Mouse (Mus musculus): ENCODE results near the gene Khsrp. TPM values are rescaled to one million over a fixed set of nuclear protein-coding genes. Genes with fewer than 3 reads are reported as not detected.

Gene Khsrp
- total and polyA plus RNA-seq, 3 experiments, result 23.5 to 106 (median 98.7) TPM

DNA sequence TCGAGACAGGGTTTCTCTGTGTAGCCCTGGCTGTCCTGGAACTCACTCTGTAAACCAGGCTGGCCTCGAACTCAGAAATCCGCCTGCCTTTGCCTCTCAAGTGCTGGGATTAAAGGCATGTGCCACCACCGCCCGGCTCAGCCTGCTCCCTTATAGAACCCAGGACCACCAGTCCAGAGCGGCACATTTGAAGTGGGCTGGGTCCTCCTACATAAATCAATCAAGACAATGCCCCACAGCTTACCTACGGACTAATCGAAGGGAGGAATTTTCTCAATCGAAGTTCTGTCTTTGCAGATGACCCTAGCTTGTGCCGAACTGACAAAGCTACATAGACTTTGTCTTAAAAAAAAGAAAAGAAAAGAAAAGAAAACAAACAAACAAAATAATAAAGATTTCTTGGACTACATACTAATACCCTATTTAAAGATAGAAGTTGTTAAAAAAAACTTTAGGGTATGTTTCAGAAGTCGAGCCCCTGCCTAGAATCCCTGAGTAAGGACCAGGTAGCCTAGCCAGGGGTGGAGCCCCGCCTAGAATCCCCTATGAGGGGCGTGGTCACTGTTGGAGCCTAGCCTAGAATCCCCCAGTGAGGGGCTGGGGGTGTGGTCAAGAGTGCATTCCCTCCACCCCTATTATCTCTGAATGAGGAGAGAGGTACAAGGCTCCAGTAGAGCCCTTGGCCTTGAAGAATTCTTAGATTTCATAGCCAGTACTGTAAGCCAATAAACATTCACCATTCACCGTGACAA, 57.2 kb downstream of the Khsrp start:
- Histone ChIP-seq H3K79me2 (replicated peaks; ENCODE audit: control insufficient read depth, extremely low read depth, insufficient read depth, poor library complexity, severe bottlenecking) (no peaks in the 10 kb centered on the region), H3K4me2 (ENCODE audit: insufficient read depth, low read depth, poor library complexity, severe bottlenecking) (no peak overlapping the region), H3K9me3 (replicated peaks; ENCODE audit: low read length) (no peaks in the 10 kb centered on the region), H3K4me3 (replicated peaks in 1 of 3; ENCODE audit: low read depth in 2 of 3, low read length in 2 of 3, poor library complexity in 1 of 3) (no peak overlapping the region), H3K36me3 (replicated peaks in 1 of 2; ENCODE audit: control insufficient read depth in 1 of 2, insufficient read depth in 1 of 2, low read length in 1 of 2) (no peaks in the 10 kb centered on the region), H3K27me3 (replicated peaks) (peaks cover 28% of the 10 kb centered on the region), H3K9ac (ENCODE audit: insufficient read depth, low read depth) (no peak overlapping the region), H3K4me1 (ENCODE audit: control insufficient read depth in 1 of 2, insufficient read depth in 2 of 2) (no peaks in the 10 kb centered on the region), H3K27ac (ENCODE audit: insufficient read depth, low read depth) (no peak overlapping the region)
- dilution Hi-C loops (cut with MboI; ENCODE audit: extremely low pct_ligation_motif_present, extremely low pct_unique_long_range_greater_than_20kb, low sequenced_read_pairs), result no loop called here
- TF ChIP-seq ETS1 (conservative IDR thresholded peaks at IDR 0.05; ENCODE audit: low read depth, low read length) (no peak), MYC (IDR thresholded peaks at IDR 0.05; ENCODE audit: low read depth, low read length) (no peak)
- in situ Hi-C loops (cut with MboI; ENCODE audit: low pct_ligation_motif_present, low pct_unique_long_range_greater_than_20kb, low sequenced_read_pairs), result no loop called here
- DNase-seq (ENCODE audit: extremely low read depth), result no peak

Other genes starting within 250 kb of the Khsrp start
Only the 20 nearest of the 22 such genes appear.
- 0.46 and 1.1 TPM in 2 replicates for gene Rfx2, start 200.5 kb downstream of the Khsrp start, total RNA-seq (2012; rRNA removed)
- gene Rfx2, start 200.5 kb downstream of the Khsrp start, total RNA-seq (2014; rRNA removed), result 0.16 TPM in 1 of 2 replicates, not detected in the other
- gene Rfx2, start 200.5 kb downstream of the Khsrp start, polyA plus RNA-seq (2012; ENCODE audit: insufficient read length, low read depth), result 0.34 and 0.35 TPM in 2 replicates
- not detected in 2 replicates for gene Acsbg2, start 157.1 kb downstream of the Khsrp start, total RNA-seq (2012; rRNA removed)
- gene Acsbg2, start 157.1 kb downstream of the Khsrp start, total RNA-seq (2014; rRNA removed), result not detected in 2 replicates
- not detected in 2 replicates for gene Acsbg2, start 157.1 kb downstream of the Khsrp start, polyA plus RNA-seq (2012; ENCODE audit: insufficient read length, low read depth)
- 0.08 TPM in 1 of 2 replicates, not detected in the other for gene 1700061G19Rik, start 156.0 kb downstream of the Khsrp start, total RNA-seq (2012; rRNA removed)
- gene 1700061G19Rik, start 156.0 kb downstream of the Khsrp start, total RNA-seq (2014; rRNA removed), result not detected in 2 replicates
- gene 1700061G19Rik, start 156.0 kb downstream of the Khsrp start, polyA plus RNA-seq (2012; ENCODE audit: insufficient read length, low read depth), result 0.29 and 0.35 TPM in 2 replicates
- gene Mllt1, start 96.1 kb downstream of the Khsrp start, total RNA-seq (2012; rRNA removed), result 20.3 and 24.4 TPM in 2 replicates
- gene Mllt1, start 96.1 kb downstream of the Khsrp start, total RNA-seq (2014; rRNA removed), result 15.9 and 17.1 TPM in 2 replicates
- 39.7 and 40.4 TPM in 2 replicates for gene Mllt1, start 96.1 kb downstream of the Khsrp start, polyA plus RNA-seq (2012; ENCODE audit: insufficient read length, low read depth)
- not detected in 2 replicates for gene Acer1, start 49.4 kb downstream of the Khsrp start, total RNA-seq (2012; rRNA removed)
- gene Acer1, start 49.4 kb downstream of the Khsrp start, total RNA-seq (2014; rRNA removed), result not detected in 2 replicates
- not detected in 2 replicates for gene Acer1, start 49.4 kb downstream of the Khsrp start, polyA plus RNA-seq (2012; ENCODE audit: insufficient read length, low read depth)
- 166 and 169 TPM in 2 replicates for gene Clpp, start 41.2 kb downstream of the Khsrp start, total RNA-seq (2012; rRNA removed)
- 114 and 120 TPM in 2 replicates for gene Clpp, start 41.2 kb downstream of the Khsrp start, total RNA-seq (2014; rRNA removed)
- 115 and 117 TPM in 2 replicates for gene Clpp, start 41.2 kb downstream of the Khsrp start, polyA plus RNA-seq (2012; ENCODE audit: insufficient read length, low read depth)
- 40.0 and 51.8 TPM in 2 replicates for gene Alkbh7, start 34.2 kb downstream of the Khsrp start, total RNA-seq (2012; rRNA removed)
- gene Alkbh7, start 34.2 kb downstream of the Khsrp start, total RNA-seq (2014; rRNA removed), result 32.6 and 35.4 TPM in 2 replicates
- gene Alkbh7, start 34.2 kb downstream of the Khsrp start, polyA plus RNA-seq (2012; ENCODE audit: insufficient read length, low read depth), result 21.2 and 21.8 TPM in 2 replicates
- gene Pspn, start 31.5 kb downstream of the Khsrp start, total RNA-seq (2012; rRNA removed), result 0.34 TPM in 1 of 2 replicates, not detected in the other
- not detected in 2 replicates for gene Pspn, start 31.5 kb downstream of the Khsrp start, total RNA-seq (2014; rRNA removed)
- gene Pspn, start 31.5 kb downstream of the Khsrp start, polyA plus RNA-seq (2012; ENCODE audit: insufficient read length, low read depth), result 0.69 TPM in 1 of 2 replicates, not detected in the other
- gene Gtf2f1, start 20.2 kb downstream of the Khsrp start, total RNA-seq (2012; rRNA removed), result 80.4 and 97.6 TPM in 2 replicates
- gene Gtf2f1, start 20.2 kb downstream of the Khsrp start, total RNA-seq (2014; rRNA removed), result 50.5 and 54.2 TPM in 2 replicates
- gene Gtf2f1, start 20.2 kb downstream of the Khsrp start, polyA plus RNA-seq (2012; ENCODE audit: insufficient read length, low read depth), result 109 and 148 TPM in 2 replicates
- 0.13 TPM in 1 of 2 replicates, not detected in the other for gene Gm17949, start 20.1 kb downstream of the Khsrp start, total RNA-seq (2012; rRNA removed)
- gene Gm17949, start 20.1 kb downstream of the Khsrp start, total RNA-seq (2014; rRNA removed), result not detected in 2 replicates
- not detected in 2 replicates for gene Gm17949, start 20.1 kb downstream of the Khsrp start, polyA plus RNA-seq (2012; ENCODE audit: insufficient read length, low read depth)
- not detected in 2 replicates for gene Slc25a41, start 10.1 kb upstream of the Khsrp start, total RNA-seq (2012; rRNA removed)
- gene Slc25a41, start 10.1 kb upstream of the Khsrp start, total RNA-seq (2014; rRNA removed), result not detected in 2 replicates
- not detected in 2 replicates for gene Slc25a41, start 10.1 kb upstream of the Khsrp start, polyA plus RNA-seq (2012; ENCODE audit: insufficient read length, low read depth)
- gene Crb3, start 27.6 kb upstream of the Khsrp start, total RNA-seq (2012; rRNA removed), result 0.13 and 0.25 TPM in 2 replicates
- gene Crb3, start 27.6 kb upstream of the Khsrp start, total RNA-seq (2014; rRNA removed), result not detected in 2 replicates
- not detected in 2 replicates for gene Crb3, start 27.6 kb upstream of the Khsrp start, polyA plus RNA-seq (2012; ENCODE audit: insufficient read length, low read depth)
- gene Slc25a23, start 28.3 kb upstream of the Khsrp start, total RNA-seq (2012; rRNA removed), result 5.1 and 6.9 TPM in 2 replicates
- 1.4 and 2.2 TPM in 2 replicates for gene Slc25a23, start 28.3 kb upstream of the Khsrp start, total RNA-seq (2014; rRNA removed)
- 12.1 and 13.8 TPM in 2 replicates for gene Slc25a23, start 28.3 kb upstream of the Khsrp start, polyA plus RNA-seq (2012; ENCODE audit: insufficient read length, low read depth)
- 7.2 and 9.7 TPM in 2 replicates for gene Dennd1c, start 47.0 kb upstream of the Khsrp start, total RNA-seq (2012; rRNA removed)
- 6.8 and 7.1 TPM in 2 replicates for gene Dennd1c, start 47.0 kb upstream of the Khsrp start, total RNA-seq (2014; rRNA removed)
- gene Dennd1c, start 47.0 kb upstream of the Khsrp start, polyA plus RNA-seq (2012; ENCODE audit: insufficient read length, low read depth), result 33.9 and 36.9 TPM in 2 replicates
- gene Tubb4a, start 56.3 kb upstream of the Khsrp start, total RNA-seq (2012; rRNA removed), result 0.42 and 0.89 TPM in 2 replicates
- gene Tubb4a, start 56.3 kb upstream of the Khsrp start, total RNA-seq (2014; rRNA removed), result 0.09 TPM in 1 of 2 replicates, not detected in the other
- 2.0 and 2.1 TPM in 2 replicates for gene Tubb4a, start 56.3 kb upstream of the Khsrp start, polyA plus RNA-seq (2012; ENCODE audit: insufficient read length, low read depth)
- gene Tnfsf9, start 73.8 kb upstream of the Khsrp start, total RNA-seq (2012; rRNA removed), result 252 and 321 TPM in 2 replicates
- gene Tnfsf9, start 73.8 kb upstream of the Khsrp start, total RNA-seq (2014; rRNA removed), result 106 and 123 TPM in 2 replicates
- gene Tnfsf9, start 73.8 kb upstream of the Khsrp start, polyA plus RNA-seq (2012; ENCODE audit: insufficient read length, low read depth), result 129 and 137 TPM in 2 replicates
- gene Cd70, start 118.3 kb upstream of the Khsrp start, total RNA-seq (2012; rRNA removed), result 483 and 965 TPM in 2 replicates
- gene Cd70, start 118.3 kb upstream of the Khsrp start, total RNA-seq (2014; rRNA removed), result 261 and 321 TPM in 2 replicates
- 121 and 137 TPM in 2 replicates for gene Cd70, start 118.3 kb upstream of the Khsrp start, polyA plus RNA-seq (2012; ENCODE audit: insufficient read length, low read depth)
- gene Tnfsf14, start 162.7 kb upstream of the Khsrp start, total RNA-seq (2012; rRNA removed), result 14.6 and 18.1 TPM in 2 replicates
- gene Tnfsf14, start 162.7 kb upstream of the Khsrp start, total RNA-seq (2014; rRNA removed), result 13.6 and 15.4 TPM in 2 replicates
- gene Tnfsf14, start 162.7 kb upstream of the Khsrp start, polyA plus RNA-seq (2012; ENCODE audit: insufficient read length, low read depth), result 10.6 and 12.7 TPM in 2 replicates
- 2.5 and 5.4 TPM in 2 replicates for gene C3, start 196.6 kb upstream of the Khsrp start, total RNA-seq (2012; rRNA removed)
- 1.4 and 3.9 TPM in 2 replicates for gene C3, start 196.6 kb upstream of the Khsrp start, total RNA-seq (2014; rRNA removed)
- 1.2 and 1.5 TPM in 2 replicates for gene C3, start 196.6 kb upstream of the Khsrp start, polyA plus RNA-seq (2012; ENCODE audit: insufficient read length, low read depth)
- 23.6 and 32.0 TPM in 2 replicates for gene Gpr108, start 216.9 kb upstream of the Khsrp start, total RNA-seq (2012; rRNA removed)
- gene Gpr108, start 216.9 kb upstream of the Khsrp start, total RNA-seq (2014; rRNA removed), result 17.4 and 20.2 TPM in 2 replicates
- gene Gpr108, start 216.9 kb upstream of the Khsrp start, polyA plus RNA-seq (2012; ENCODE audit: insufficient read length, low read depth), result 25.0 and 26.0 TPM in 2 replicates